ENCODE assay signal across 11 mouse cellular contexts in genomic region chr11:17086106-17086505, GRCm38 (mm10). TPM values are rescaled to one million over a fixed set of nuclear protein-coding genes. Genes with fewer than 3 reads are reported as not detected.
DNase-seq lines count a peak whose midpoint lies in the region; ATAC-seq and TF ChIP-seq lines count a peak whose summit lies in the region.
"Had no signal": no experiment of that assay in that cellular context is flagged by ENCODE, and none has a peak within 500 bp of the region (broad histone marks: within the 10 kb centered on the region; RNA-seq: fewer than 3 reads in every experiment).

No protein-coding gene starts in this region.

- dilution Hi-C loops in CH12.LX (cut with MboI; ENCODE audit: extremely low pct_ligation_motif_present, extremely low pct_unique_long_range_greater_than_20kb, low sequenced_read_pairs), result no loop called here

- 0 out of 2 replicates have a peak, but pooled peaks cover under 1% of the 10 kb centered on the region for H3K36me3 ChIP-seq in forebrain, postnatal 0 days (ENCODE audit: insufficient read depth)
- H3K36me3 ChIP-seq in forebrain, embryonic 16.5 days (ENCODE audit: control insufficient read depth, insufficient read depth), result no peaks in the 10 kb centered on the region
- no peaks in the 10 kb centered on the region for H3K36me3 ChIP-seq in kidney, embryonic 14.5 days (ENCODE audit: control insufficient read depth, insufficient read depth, low read length)
- no peaks in the 10 kb centered on the region for H3K36me3 ChIP-seq in CH12.LX (replicated peaks in 1 of 2; ENCODE audit: control insufficient read depth in 1 of 2, insufficient read depth in 1 of 2, low read length in 1 of 2)
- H3K36me3 ChIP-seq: embryonic facial prominence, embryonic 12.5 days had no signal

- TF ChIP-seq POLR2A in CH12.LX (IDR thresholded peaks at IDR 0.05; ENCODE audit: low read depth, low read length), result no peak

- no peaks in the 10 kb centered on the region for H3K79me2 ChIP-seq in CH12.LX (replicated peaks; ENCODE audit: control insufficient read depth, extremely low read depth, insufficient read depth, poor library complexity, severe bottlenecking)

- no peaks in the 10 kb centered on the region for H3K9me3 ChIP-seq in forebrain, postnatal 0 days (ENCODE audit: low read length)
- no peaks in the 10 kb centered on the region for H3K9me3 ChIP-seq in forebrain, embryonic 16.5 days (ENCODE audit: control insufficient read depth, low read length)
- no peaks in the 10 kb centered on the region for H3K9me3 ChIP-seq in kidney, embryonic 14.5 days (ENCODE audit: control insufficient read depth, low read length)
- no peaks in the 10 kb centered on the region for H3K9me3 ChIP-seq in CH12.LX (replicated peaks; ENCODE audit: low read length)
- H3K9me3 ChIP-seq: embryonic facial prominence, embryonic 12.5 days; neural tube, embryonic 13.5 days had no signal

- intact Hi-C loops in left cerebral cortex, postnatal 36 days (cut with DNase I), result no loop called here

- 7% methylated on average over 5 of the region's 5 CpGs for WGBS in forebrain, postnatal 0 days
- WGBS in forebrain, embryonic 16.5 days, result 15% methylated on average over 5 of the region's 5 CpGs
- WGBS in kidney, embryonic 14.5 days, result 7% methylated on average over 5 of the region's 5 CpGs

- DNase-seq in forebrain, postnatal 0 days, result no peak
- DNase-seq in kidney, adult 8-10 months, result no peak
- DNase-seq in CH12.LX (ENCODE audit: extremely low read depth), result no peak
- DNase-seq in fibroblast of lung, adult 2 months (ENCODE audit: low read depth), result peak; percentile 69
- DNase-seq in layer of hippocampus, adult 8-10 months (ENCODE audit: low spot score in 2 of 2), result no peak
- DNase-seq in left cerebral cortex, postnatal 36 days (ENCODE audit: low spot score in 2 of 2), result no peak
- DNase-seq: right cerebral cortex, postnatal 4 days had no signal

- in situ Hi-C loops in CH12.LX (cut with MboI; ENCODE audit: low pct_ligation_motif_present, low pct_unique_long_range_greater_than_20kb, low sequenced_read_pairs), result no loop called here

- no peak overlapping the region for H3K9ac ChIP-seq in forebrain, postnatal 0 days
- no peak overlapping the region for H3K9ac ChIP-seq in forebrain, embryonic 16.5 days (replicated peaks; ENCODE audit: low read depth, low read length)
- no peak overlapping the region for H3K9ac ChIP-seq in kidney, embryonic 14.5 days (ENCODE audit: low read depth, low read length)
- H3K9ac ChIP-seq in CH12.LX (ENCODE audit: insufficient read depth, low read depth), result no peak overlapping the region
- H3K9ac ChIP-seq: embryonic facial prominence, embryonic 12.5 days; neural tube, embryonic 13.5 days had no signal

- no peak overlapping the region for H3K4me2 ChIP-seq in forebrain, postnatal 0 days (ENCODE audit: low read depth)
- H3K4me2 ChIP-seq in forebrain, embryonic 16.5 days (ENCODE audit: low read length), result no peak overlapping the region
- H3K4me2 ChIP-seq in kidney, embryonic 14.5 days (replicated peaks; ENCODE audit: low read depth, low read length), result no peak overlapping the region
- no peak overlapping the region; the same call in 1 of the 2 replicates for H3K4me2 ChIP-seq in CH12.LX (ENCODE audit: insufficient read depth, low read depth, poor library complexity, severe bottlenecking)
- H3K4me2 ChIP-seq: embryonic facial prominence, embryonic 12.5 days; neural tube, embryonic 13.5 days had no signal

- no peak overlapping the region for H3K4me3 ChIP-seq in forebrain, postnatal 0 days (ENCODE audit: low read depth, low read length)
- H3K4me3 ChIP-seq in forebrain, embryonic 16.5 days (replicated peaks; ENCODE audit: low read length), result no peak overlapping the region
- H3K4me3 ChIP-seq in kidney, embryonic 14.5 days (ENCODE audit: low read length), result no peak overlapping the region
- H3K4me3 ChIP-seq in CH12.LX (replicated peaks in 1 of 3; ENCODE audit: low read depth in 2 of 3, low read length in 2 of 3, poor library complexity in 1 of 3), result no peak overlapping the region
- H3K4me3 ChIP-seq: embryonic facial prominence, embryonic 12.5 days; neural tube, embryonic 13.5 days had no signal

- TF ChIP-seq RAD21 in CH12.LX (IDR thresholded peaks at IDR 0.05; ENCODE audit: low read depth, low read length), result no peak

- TF ChIP-seq CTCF in forebrain, postnatal 0 days (IDR thresholded peaks at IDR 0.05; ENCODE audit: low read depth), result no peak
- no peak for TF ChIP-seq CTCF in CH12.LX (conservative IDR thresholded peaks at IDR 0.05 in 1 of 2, IDR thresholded peaks at IDR 0.05 in 1 of 2; ENCODE audit: low read depth in 2 of 2, low read length in 2 of 2)

- ATAC-seq in forebrain, postnatal 0 days, result peak; percentile 65
- ATAC-seq in forebrain, embryonic 16.5 days, result no peak
- peak; percentile 59; the same call in 1 of the 2 replicates for ATAC-seq in kidney, embryonic 14.5 days (ENCODE audit: low FRiP score, low TSS enrichment)

- H3K27ac ChIP-seq in forebrain, postnatal 0 days (ENCODE audit: low read depth, low read length), result no peak overlapping the region
- H3K27ac ChIP-seq in forebrain, embryonic 16.5 days (ENCODE audit: low read length), result no peak overlapping the region
- no peak overlapping the region for H3K27ac ChIP-seq in kidney, embryonic 14.5 days (ENCODE audit: low read depth, low read length)
- H3K27ac ChIP-seq in CH12.LX (ENCODE audit: insufficient read depth, low read depth), result no peak overlapping the region
- H3K27ac ChIP-seq: embryonic facial prominence, embryonic 12.5 days; neural tube, embryonic 13.5 days had no signal

- H3K27me3 ChIP-seq in forebrain, postnatal 0 days (ENCODE audit: insufficient read depth, low read length), result no peaks in the 10 kb centered on the region
- H3K27me3 ChIP-seq in forebrain, embryonic 16.5 days (replicated peaks; ENCODE audit: control insufficient read depth, insufficient read depth, low read length), result no peaks in the 10 kb centered on the region
- H3K27me3 ChIP-seq in kidney, embryonic 14.5 days (ENCODE audit: control insufficient read depth, insufficient read depth, low read length), result no peaks in the 10 kb centered on the region
- no peaks in the 10 kb centered on the region for H3K27me3 ChIP-seq in CH12.LX (replicated peaks)
- H3K27me3 ChIP-seq: embryonic facial prominence, embryonic 12.5 days; neural tube, embryonic 13.5 days had no signal

- no peaks in the 10 kb centered on the region for H3K4me1 ChIP-seq in forebrain, postnatal 0 days (ENCODE audit: insufficient read depth)
- H3K4me1 ChIP-seq in forebrain, embryonic 16.5 days (replicated peaks; ENCODE audit: control insufficient read depth, insufficient read depth, low read length), result no peaks in the 10 kb centered on the region
- H3K4me1 ChIP-seq in kidney, embryonic 14.5 days (ENCODE audit: control insufficient read depth, insufficient read depth, low read length), result no peaks in the 10 kb centered on the region
- peaks cover 0 to 5% of the 10 kb centered on the region in 2 experiments; a peak in 2 of 4 replicates for H3K4me1 ChIP-seq in CH12.LX (ENCODE audit: control insufficient read depth in 1 of 2, insufficient read depth in 2 of 2)
- H3K4me1 ChIP-seq: neural tube, embryonic 13.5 days had no signal

- TF ChIP-seq EP300 in CH12.LX (IDR thresholded peaks at IDR 0.05; ENCODE audit: low read length), result no peak

TF ChIP-seq in CH12.LX, 34 proteins besides CTCF, POLR2A, EP300 and RAD21:
- TF ChIP-seq SIN3A (IDR thresholded peaks at IDR 0.05; ENCODE audit: low read length) (no peak), MAX (IDR thresholded peaks at IDR 0.05; ENCODE audit: low read length) (no peak), JUND (conservative IDR thresholded peaks at IDR 0.05; ENCODE audit: low read depth, low read length) (no peak), TBP (conservative IDR thresholded peaks at IDR 0.05; ENCODE audit: low read depth, low read length) (no peak), MAFK (IDR thresholded peaks at IDR 0.05; ENCODE audit: insufficient replicate concordance, low read length) (peak; percentile 38; the same call in 1 of the 2 replicates), MYC (IDR thresholded peaks at IDR 0.05; ENCODE audit: low read depth, low read length) (no peak)

RNA-seq across cellular contexts. Expression of gene Plek, which starts 33.9 kb away (rescaled TPM):
- 4.7 and 7.5 TPM in 2 replicates for total RNA-seq in forebrain, postnatal 0 days (2014; rRNA removed)
- 3.1 and 4.1 TPM in 2 replicates for polyA plus RNA-seq in forebrain, postnatal 0 days (2015; fragmentation: Nextera tagmentation; extraction: Ambion mirVana)
- polyA plus RNA-seq in forebrain, embryonic 16.5 days (2015; fragmentation: Nextera tagmentation; extraction: Ambion mirVana), result 3.2 and 3.3 TPM in 2 replicates
- polyA plus RNA-seq in kidney, embryonic 14.5 days (2014; fragmentation: Nextera tagmentation; extraction: Ambion mirVana), result 1.3 and 2.0 TPM in 2 replicates
- total RNA-seq in CH12.LX (2012; rRNA removed), result 137 and 166 TPM in 2 replicates
- 354 and 376 TPM in 2 replicates for total RNA-seq in CH12.LX (2014; rRNA removed)
- 223 and 229 TPM in 2 replicates for polyA plus RNA-seq in CH12.LX (2012; ENCODE audit: insufficient read length, low read depth)
- 10 to 100 TPM in 2 of 4 experiments, 1 to 10 TPM in 2; 6.0 to 39.3 (median 21.0) TPM for total RNA-seq in layer of hippocampus, adult 8-10 months (2022)
- total RNA-seq in left cerebral cortex, postnatal 36 days (2021), result 1 to 10 TPM; 6.0 to 7.6 TPM

RNA-seq across cellular contexts. Expression of gene Cnrip1, which starts 34.7 kb away (rescaled TPM):
- total RNA-seq in forebrain, postnatal 0 days (2014; rRNA removed), result 123 and 137 TPM in 2 replicates
- polyA plus RNA-seq in forebrain, postnatal 0 days (2015; fragmentation: Nextera tagmentation; extraction: Ambion mirVana), result 242 and 260 TPM in 2 replicates
- polyA plus RNA-seq in forebrain, embryonic 16.5 days (2015; fragmentation: Nextera tagmentation; extraction: Ambion mirVana), result 133 and 160 TPM in 2 replicates
- polyA plus RNA-seq in kidney, embryonic 14.5 days (2014; fragmentation: Nextera tagmentation; extraction: Ambion mirVana), result 31.0 and 33.2 TPM in 2 replicates
- not detected in 2 replicates for total RNA-seq in CH12.LX (2012; rRNA removed)
- not detected in 2 replicates for total RNA-seq in CH12.LX (2014; rRNA removed)
- polyA plus RNA-seq in CH12.LX (2012; ENCODE audit: insufficient read length, low read depth), result not detected in 2 replicates
- 100 to 1,000 TPM; 106 to 112 (median 111) TPM for total RNA-seq in layer of hippocampus, adult 8-10 months (2022)
- total RNA-seq in left cerebral cortex, postnatal 36 days (2021), result 100 to 1,000 TPM in 1 of 2 experiments, 10 to 100 TPM in 1; 99.5 to 105 TPM

Comparison
In these comparisons a context has a peak if more than half of its experiments do, and no peak if none do; other contexts are left out.
1. RNA of gene Cnrip1, which starts 34.7 kb away (total RNA-seq): 123 to 137 TPM in forebrain, postnatal 0 days, 106 to 112 TPM in layer of hippocampus, adult 8-10 months and 99.5 to 105 TPM in left cerebral cortex, postnatal 36 days; not detected in CH12.LX; every median in the first group is over 10 times any median in the second.